Mouse (Mus musculus) left cerebral cortex, postnatal 36 days (tissue): ENCODE measurements around the gene Dbi. TPM values are rescaled to one million over a fixed set of nuclear protein-coding genes. Genes with fewer than 3 reads are reported as not detected.

Experiments used
- DNase-seq, 2 experiments: peaks; one replicate each; pipeline ENCODE4 v3.0.0; 2021 to 2022; ENCODE audit warnings: low spot score in 2 of 2, mixed read lengths in 1 of 2
- intact Hi-C: fragments of 180-260 bp; cut with DNase I; formaldehyde crosslinking; loops from one replicate; pipeline ENCODE4 v1.15.1; 2025
- total RNA-seq, 2 experiments: library from RNA; stranded (reverse); gene quantifications; 2 replicates each; pipeline ENCODE4 v1.2.3; 2021

Dbi gene
- 100 to 1,000 TPM; 235 to 237 TPM for total RNA-seq

GRCm38 (mm10) chr1:120120969-120121811 lies at the start of gene Dbi, which contains the start of gene 3110009E18Rik:
TSS of gene Dbi (minus strand) at chr1:120121078.
TSS of gene 3110009E18Rik (plus strand) at chr1:120121187.
- intact Hi-C loops = no loop called here
- DNase-seq = peak; percentile 96 to 97

DNA sequence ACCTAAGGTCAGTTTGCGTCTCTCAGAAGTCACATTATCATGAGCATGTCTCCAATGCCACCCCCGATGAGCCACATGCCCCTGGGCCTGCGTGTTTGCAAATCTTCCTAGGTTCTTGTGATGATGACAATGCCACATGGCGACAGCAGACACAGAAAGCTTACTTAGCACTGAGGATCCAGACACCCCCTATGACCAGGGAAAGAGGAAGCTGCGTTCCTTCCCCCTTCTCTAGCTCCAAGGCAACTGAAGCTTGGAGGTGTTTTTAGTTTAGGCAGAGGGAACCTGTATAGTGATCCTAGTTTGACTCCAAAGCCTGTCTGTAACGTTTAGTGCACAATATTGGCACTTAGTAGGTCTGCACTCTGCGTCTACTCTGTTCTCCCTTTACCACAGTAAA lies 49.4 kb upstream of the Dbi start:
- intact Hi-C loops = loop anchor here (2.0 to 10.0 kb wide), 2 partner anchors 294 to 378 kb away; no protein-coding TSS in a partner anchor
- no peak for DNase-seq

DNA sequence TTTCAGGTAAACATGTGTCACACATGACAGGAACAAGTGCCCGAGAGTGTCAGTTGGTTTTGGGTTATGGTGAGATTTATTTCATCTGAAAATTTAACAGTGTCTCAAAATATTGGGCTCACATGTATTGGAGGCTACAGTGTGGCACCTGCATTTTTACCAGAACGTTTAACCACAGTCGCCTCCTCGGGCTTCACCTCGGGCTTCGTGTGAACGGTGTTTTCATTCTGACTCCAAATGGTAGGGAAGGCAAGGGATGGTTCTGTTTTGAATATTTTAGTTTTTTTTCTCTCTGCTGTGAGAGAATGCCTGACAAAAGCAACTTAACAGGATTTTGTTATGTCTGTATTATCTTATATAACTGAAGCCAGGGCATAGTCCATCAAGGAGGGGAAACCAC lies 47.8 kb upstream of the Dbi start:
- DNase-seq = no peak
- intact Hi-C loops = no loop called here

DNA sequence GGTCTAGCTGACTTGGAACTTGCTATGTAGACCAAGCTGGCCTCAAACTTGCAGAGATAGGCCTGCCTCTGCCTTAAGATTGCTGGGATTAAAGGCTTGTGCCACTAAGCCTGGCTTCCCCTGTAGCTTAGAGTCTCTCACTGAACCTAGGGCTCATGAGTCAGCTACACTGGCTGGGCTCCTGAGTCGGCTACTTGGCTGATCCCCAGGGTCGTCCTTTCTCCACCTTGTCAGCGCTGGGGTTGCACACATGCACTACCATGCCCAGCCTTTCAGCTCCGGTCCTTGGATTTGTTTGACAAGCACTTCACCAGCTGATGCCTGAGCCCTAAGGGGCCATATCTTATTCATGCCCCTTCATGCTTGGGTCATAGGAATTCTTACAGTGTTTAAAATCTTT lies 47.1 kb upstream of the Dbi start:
- intact Hi-C loops = no loop called here
- DNase-seq = no peak

DNA sequence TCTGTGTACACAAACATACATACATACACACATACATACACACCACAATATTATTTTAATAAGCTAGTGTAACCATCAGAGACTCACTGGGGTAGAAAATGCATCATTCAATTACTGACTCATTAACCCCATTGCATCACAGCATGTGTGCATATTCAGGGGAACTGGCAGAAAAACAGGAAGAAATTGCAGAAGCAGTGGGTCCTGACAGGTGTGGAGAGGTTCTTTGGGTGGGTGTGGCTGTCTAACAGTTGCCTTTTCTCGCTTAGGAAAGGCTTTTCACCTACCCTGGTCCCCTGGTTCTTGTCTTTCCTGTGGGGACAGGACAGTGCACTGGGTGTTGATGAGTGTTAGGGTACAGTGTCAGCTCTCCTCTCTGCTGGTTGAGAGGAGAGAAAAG lies 41.7 kb upstream of the Dbi start:
- DNase-seq = no peak
- intact Hi-C loops = no loop called here

- intact Hi-C loops = no loop called here
Measured at GRCm38 (mm10) chr1:120161502-120161901, 40.6 kb upstream of the Dbi start.

GRCm38 (mm10) chr1:120158474-120159127 lies 37.7 kb upstream of the Dbi start:
- intact Hi-C loops = loop anchor here (10.0 kb wide), 1 partner anchor 124 kb away; no protein-coding TSS in a partner anchor
- no peak for DNase-seq

More at GRCm38 (mm10) chr1:120161502-120161901, 40.6 kb upstream of the Dbi start:
- no peak for DNase-seq

DNA sequence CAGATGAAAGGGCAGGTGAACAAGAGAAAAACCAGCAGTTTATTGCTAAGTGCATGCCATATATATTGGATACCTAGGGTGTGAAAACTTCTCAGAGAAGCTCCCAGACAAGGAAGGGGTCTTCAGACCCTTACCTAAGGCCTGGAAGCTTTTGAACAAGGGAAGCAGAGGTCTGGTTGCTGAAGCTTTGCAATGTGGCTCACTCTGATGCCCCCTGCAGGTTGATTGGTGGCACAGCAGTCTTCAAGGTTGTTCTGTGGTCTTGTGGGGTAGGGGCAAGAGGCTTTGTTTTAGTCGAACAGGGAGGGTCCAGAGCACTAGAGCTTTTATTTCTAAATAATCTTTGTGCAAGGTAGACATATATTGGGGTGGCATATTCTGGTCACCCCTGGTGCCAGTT lies 34.4 kb upstream of the Dbi start:
- intact Hi-C loops = loop anchor here (10.0 kb wide), 1 partner anchor 121 kb away; no protein-coding TSS in a partner anchor
- peak in 1 of 2 experiments; percentile 17 for DNase-seq

DNA sequence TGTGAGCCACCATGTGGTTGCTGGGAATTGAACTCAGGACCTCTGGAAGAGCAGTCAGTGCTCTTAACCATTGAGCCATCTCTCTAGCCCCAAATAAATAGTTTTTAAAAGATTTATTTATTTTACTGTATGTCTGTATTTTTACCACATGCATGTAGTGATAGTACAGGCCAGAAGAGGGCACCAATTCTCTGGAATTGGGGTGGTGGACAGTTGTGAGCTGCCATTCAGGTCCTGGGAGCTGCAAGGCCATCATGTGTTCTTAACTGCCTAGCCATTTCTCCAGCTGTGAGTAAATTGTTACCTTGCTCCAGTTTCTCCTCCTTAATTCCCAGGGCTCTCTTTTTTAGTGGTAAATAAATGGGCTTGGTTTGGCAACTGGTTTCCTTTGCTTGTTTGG lies 33.4 kb upstream of the Dbi start:
- DNase-seq = no peak
- intact Hi-C loops = loop anchor here (10.0 kb wide), 1 partner anchor 119 kb away; no protein-coding TSS in a partner anchor

DNA sequence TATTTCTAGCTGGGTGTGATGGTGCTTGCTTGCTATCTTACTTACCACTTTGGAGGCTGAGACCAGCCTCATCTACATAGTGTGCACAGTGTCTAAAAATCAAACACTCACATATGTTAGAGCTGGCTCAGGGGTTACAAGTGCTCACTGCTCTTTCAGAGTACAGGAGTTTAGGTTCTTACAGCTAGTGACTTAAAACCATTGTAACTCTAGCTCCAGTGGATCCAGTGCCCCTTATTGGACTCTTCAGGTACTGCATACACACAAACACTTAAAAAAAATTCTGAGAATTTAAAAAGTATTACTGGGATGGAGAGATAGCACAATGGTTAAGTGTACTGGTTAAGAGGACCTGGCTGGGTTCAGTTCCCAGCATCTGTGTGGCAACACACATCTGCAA lies 26.1 kb upstream of the Dbi start:
- DNase-seq = no peak
- intact Hi-C loops = loop anchor here (2.0 kb wide), 1 partner anchor 48 kb away; no protein-coding TSS in a partner anchor

GRCm38 (mm10) chr1:120145527-120146216 lies 24.8 kb upstream of the Dbi start:
- intact Hi-C loops = loop anchor here (2.0 kb wide), 1 partner anchor 47 kb away; no protein-coding TSS in a partner anchor

DNA sequence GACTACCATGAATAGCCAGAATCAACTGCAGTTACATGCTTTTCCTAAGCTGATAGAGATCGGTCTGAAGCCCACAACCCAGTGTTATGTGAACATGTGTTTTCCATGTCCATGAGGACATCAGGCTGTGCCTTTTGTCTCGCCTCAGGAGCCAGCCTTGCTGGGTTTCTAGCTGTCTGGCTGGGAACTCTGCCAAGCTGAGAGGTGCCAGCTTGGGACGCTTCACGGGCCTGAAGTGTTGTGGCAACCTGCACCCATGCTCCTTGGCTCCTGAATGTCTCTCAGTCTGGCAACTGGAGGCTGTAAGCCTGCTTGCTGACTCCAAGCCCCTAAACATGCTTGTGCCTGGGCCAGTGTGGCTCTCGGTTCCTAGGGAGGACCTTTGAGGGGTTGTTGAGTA lies 21.7 kb upstream of the Dbi start:
- DNase-seq = no peak
- intact Hi-C loops = no loop called here

More at GRCm38 (mm10) chr1:120145527-120146216, 24.8 kb upstream of the Dbi start:
- DNase-seq = no peak

DNA sequence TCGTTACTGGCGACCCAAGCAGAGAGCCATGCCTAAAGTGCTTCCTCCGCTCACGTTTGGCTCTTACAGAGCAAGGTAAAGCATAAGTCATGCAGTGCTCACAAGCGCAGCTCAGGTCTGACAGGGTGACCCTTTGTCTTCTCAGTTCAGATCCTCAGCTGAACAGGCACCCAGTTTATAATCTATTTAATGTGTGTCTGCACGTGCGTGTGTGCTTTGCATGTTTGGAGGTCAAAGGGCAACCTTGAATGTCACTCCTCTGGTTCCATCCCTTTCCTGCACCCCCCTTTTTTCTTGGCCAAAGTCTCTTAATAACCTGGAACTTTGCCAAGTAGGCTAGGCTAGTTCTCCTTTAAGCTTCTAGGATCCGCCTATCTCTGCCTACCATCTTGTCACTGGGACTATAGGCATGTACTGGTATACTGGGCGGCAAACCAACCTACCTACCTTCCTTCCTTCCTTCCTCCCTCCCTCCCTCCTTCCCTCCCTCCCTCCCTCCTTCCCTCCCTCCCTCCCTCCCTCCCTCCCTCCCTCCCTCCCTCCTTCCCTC lies 19.3 kb upstream of the Dbi start:
- DNase-seq = no peak
- intact Hi-C loops = no loop called here

GRCm38 (mm10) chr1:120138923-120139540 lies 18.2 kb upstream of the Dbi start:
- DNase-seq = no peak
- intact Hi-C loops = no loop called here

DNA sequence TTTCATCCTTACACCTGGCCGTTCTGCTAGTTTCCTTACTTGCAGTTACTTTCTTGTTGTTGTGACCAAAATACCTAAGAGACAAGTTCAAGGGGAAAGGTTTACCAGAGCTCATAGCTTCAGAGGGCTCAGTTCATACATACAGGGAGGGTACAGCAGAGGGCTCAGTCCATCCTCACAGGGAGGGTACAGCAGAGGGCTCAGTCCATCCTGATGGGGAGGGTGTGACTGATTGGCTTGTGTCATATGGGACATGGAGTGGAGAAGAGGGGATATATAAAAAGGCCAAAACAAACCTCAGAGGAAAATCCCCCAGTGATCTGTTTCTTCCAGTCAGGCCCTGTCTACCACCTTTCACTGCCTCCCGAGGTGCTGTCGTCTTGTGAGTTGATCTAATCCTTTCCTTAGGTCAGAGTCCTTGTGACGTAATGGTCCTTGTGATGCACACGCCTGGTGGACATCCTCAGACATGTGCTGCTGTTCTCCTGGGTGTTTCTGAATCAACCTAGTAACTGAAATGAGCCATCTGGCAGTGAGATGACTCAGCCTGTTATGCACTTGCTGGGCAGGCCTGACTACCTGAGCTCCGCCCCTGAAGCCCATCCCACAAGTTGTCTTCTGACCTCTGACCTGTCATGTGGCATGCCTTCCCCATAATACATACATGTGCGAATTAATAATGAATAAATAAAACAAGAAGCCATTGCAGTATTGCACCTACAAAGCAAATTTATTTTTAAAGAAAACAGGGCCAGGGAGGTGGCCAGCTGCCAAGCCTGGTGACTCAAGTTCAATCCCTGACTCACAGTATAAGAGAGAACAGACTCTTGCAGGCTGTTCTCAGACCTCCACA lies 15.3 kb upstream of the Dbi start:
- intact Hi-C loops = no loop called here
- peak; percentile 62 to 63 for DNase-seq

DNA sequence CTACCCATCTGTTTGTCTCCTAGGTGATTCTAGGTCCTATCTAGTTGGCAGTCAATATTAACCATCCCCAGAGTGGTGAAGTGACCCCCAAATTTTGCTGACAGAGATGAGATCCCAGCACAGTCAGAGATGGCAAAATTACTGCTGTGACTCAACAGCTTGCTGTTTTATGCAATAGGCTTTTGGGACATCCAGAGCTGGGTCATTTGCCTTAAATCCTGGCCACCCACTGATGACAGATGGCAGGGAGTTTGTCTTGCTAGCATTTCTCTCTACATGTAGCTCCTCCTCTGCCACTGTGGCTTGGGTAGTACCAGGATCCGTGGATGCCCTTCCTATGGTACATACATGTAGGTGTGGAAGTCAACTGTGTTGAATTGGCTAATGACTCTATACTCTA lies 11.5 kb upstream of the Dbi start:
- DNase-seq = no peak
- intact Hi-C loops = no loop called here

DNA sequence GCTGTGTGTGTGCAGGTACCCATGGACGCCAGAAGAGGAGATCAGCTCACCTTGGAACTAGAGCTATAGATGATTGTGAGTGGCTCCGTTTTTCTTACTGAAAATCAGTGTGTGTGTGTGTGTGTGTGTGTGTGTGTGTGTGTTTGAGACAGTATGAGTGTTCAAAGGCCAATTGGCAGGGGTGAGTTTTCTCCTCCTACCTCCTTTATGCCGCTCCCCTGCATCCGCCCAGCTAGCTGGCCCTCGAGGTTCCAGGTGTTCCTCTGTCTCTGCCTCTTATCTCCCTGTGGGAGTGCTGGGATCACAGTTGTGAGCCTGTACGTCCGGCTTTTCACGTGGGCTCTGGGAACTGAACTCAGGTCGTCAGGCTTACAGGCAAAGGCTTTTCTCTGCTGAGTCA lies 5.4 kb upstream of the Dbi start:
- intact Hi-C loops = no loop called here
- DNase-seq = no peak

GRCm38 (mm10) chr1:120125471-120125870 lies 4.6 kb upstream of the Dbi start:
- no peak for DNase-seq
- intact Hi-C loops = no loop called here
